Mouse (Mus musculus): ENCODE results near the gene Mob3b. TPM values are rescaled to one million over a fixed set of nuclear protein-coding genes. Genes with fewer than 3 reads are reported as not detected.

Mob3b gene
- polyA plus RNA-seq (2012; rRNA removed): 4.3 and 5.0 TPM in 2 replicates

GRCm38 (mm10) chr4:35156751-35157611 is at the start of gene Mob3b:
Gene Mob3b (minus strand): TSS chr4:35157484.

GRCm38 (mm10) chr4:35151756-35152155 is 5.5 kb downstream of the Mob3b start, which contains the start of gene Ifnk:
Gene Ifnk (plus strand): TSS chr4:35152056.

Other genes with a start within 250 kb of the Mob3b start
- gene Ifnk, start 5.4 kb downstream of the Mob3b start, polyA plus RNA-seq (2012; rRNA removed): 0.05 TPM in 1 of 2 replicates, not detected in the other
- 5.6 and 6.1 TPM in 2 replicates for gene C9orf72, start 68.7 kb upstream of the Mob3b start, polyA plus RNA-seq (2012; rRNA removed)

Data from liver, embryonic 18 days (tissue).